8 mouse cellular contexts compared by ENCODE assay signal in the genomic region with DNA sequence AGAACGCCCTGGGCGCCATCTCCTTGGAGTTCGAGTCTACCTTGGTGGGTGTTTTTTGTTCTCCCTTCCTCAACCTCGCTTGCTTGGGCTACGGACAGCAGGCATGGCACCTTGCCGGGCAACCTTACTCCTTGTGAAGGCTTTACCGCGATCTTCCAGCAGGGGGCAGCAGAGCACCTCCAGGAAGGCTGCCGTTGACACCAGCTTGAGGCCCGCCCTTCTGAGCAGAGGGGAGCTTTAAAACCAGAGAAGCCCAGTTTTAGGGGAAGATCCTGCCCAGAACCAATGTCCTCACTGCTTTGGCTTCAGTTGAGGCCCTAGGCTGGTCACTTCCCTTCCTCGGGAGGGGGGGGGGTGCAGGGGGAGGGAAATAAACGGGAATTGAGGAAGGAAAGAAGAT. TPM values are rescaled to one million over a fixed set of nuclear protein-coding genes. Genes with fewer than 3 reads are reported as not detected.
A peak's percentile ranks its signal among the peaks of the same experiment; 100 is the strongest.
DNase-seq lines count a peak whose midpoint lies in the region; ATAC-seq lines count a peak whose summit lies in the region.

No protein-coding gene starts in this region.

- no peak overlapping the region for H3K27ac ChIP-seq in hindbrain, embryonic 16.5 days (ENCODE audit: low read depth, low read length)

- H3K27me3 ChIP-seq in hindbrain, embryonic 16.5 days (replicated peaks; ENCODE audit: control insufficient read depth, insufficient read depth, low read length): no peaks in the 10 kb centered on the region

- peak overlapping the region; percentile 21; the same call in 1 of the 2 replicates for H3K4me3 ChIP-seq in hindbrain, embryonic 16.5 days (ENCODE audit: low read length)

- ATAC-seq in hindbrain, embryonic 16.5 days: peak; percentile 85
- peak; percentile 98 for ATAC-seq in megakaryocyte progenitor cell, adult 5-6 weeks (replicated peaks; ENCODE audit: poor library complexity)

- no peaks in the 10 kb centered on the region for H3K36me3 ChIP-seq in hindbrain, embryonic 16.5 days (ENCODE audit: control insufficient read depth, insufficient read depth, low read length)

- H3K9ac ChIP-seq in hindbrain, embryonic 16.5 days (ENCODE audit: low read depth, low read length): peak overlapping the region; percentile 48; the same call in 1 of the 2 replicates

- 0% methylated on average over 12 of the region's 12 CpGs for WGBS in hindbrain, embryonic 16.5 days

- H3K9me3 ChIP-seq in hindbrain, embryonic 16.5 days (ENCODE audit: control insufficient read depth, low read length): no peaks in the 10 kb centered on the region

- H3K4me1 ChIP-seq in hindbrain, embryonic 16.5 days (ENCODE audit: control insufficient read depth, insufficient read depth, low read depth, low read length): peaks cover 2% of the 10 kb centered on the region

- peak; percentile 93 for DNase-seq in ZHBTc4 (ENCODE audit: low read depth, low spot score)
- peak; percentile 96 to 99 for DNase-seq in cerebellum, postnatal 36 days
- peak; percentile 91 for DNase-seq in gastrocnemius, adult 18-20 months (ENCODE audit: low spot score)
- peak; percentile 91 to 98 for DNase-seq in left cerebral cortex, adult 18-20 months (ENCODE audit: low spot score in 2 of 2)
- peak; percentile 89 to 93 for DNase-seq in right cerebral cortex, postnatal 10 days (ENCODE audit: low spot score in 2 of 2)
- DNase-seq in urinary bladder, postnatal 25 days (ENCODE audit: low spot score): peak; percentile 97

- peak overlapping the region; percentile 57 for H3K4me2 ChIP-seq in hindbrain, embryonic 16.5 days (ENCODE audit: low read length)

RNA-seq across cellular contexts. Expression of gene Dnaic2, which starts 17.9 kb away (rescaled TPM):
- total RNA-seq in gastrocnemius, adult 18-20 months (2021): under 1 TPM; 0.07 to 0.12 TPM
- 2.5 and 3.0 TPM in 2 replicates for polyA plus RNA-seq in hindbrain, embryonic 16.5 days (2015; fragmentation: Nextera tagmentation; extraction: Ambion mirVana)
- 1 to 10 TPM; 1.2 to 1.4 TPM for total RNA-seq in left cerebral cortex, adult 18-20 months (2021)
- not detected in 2 replicates for total RNA-seq in megakaryocyte progenitor cell, adult 5-6 weeks (2015)
- total RNA-seq in megakaryocyte progenitor cell, adult 5-6 weeks (2017): not detected in 2 replicates

RNA-seq across cellular contexts. Expression of gene Kif19a, which starts 20.1 kb away (rescaled TPM):
- 1 to 10 TPM in 1 of 2 experiments, under 1 TPM in 1; 0.57 to 1.1 TPM for total RNA-seq in gastrocnemius, adult 18-20 months (2021)
- 0.55 and 0.69 TPM in 2 replicates for polyA plus RNA-seq in hindbrain, embryonic 16.5 days (2015; fragmentation: Nextera tagmentation; extraction: Ambion mirVana)
- total RNA-seq in left cerebral cortex, adult 18-20 months (2021): 1 to 10 TPM; 1.7 to 2.6 TPM
- total RNA-seq in megakaryocyte progenitor cell, adult 5-6 weeks (2015): not detected in 2 replicates
- total RNA-seq in megakaryocyte progenitor cell, adult 5-6 weeks (2017): not detected in 2 replicates

RNA-seq across cellular contexts. Expression of gene Btbd17, which starts 50.6 kb away (rescaled TPM):
- total RNA-seq in gastrocnemius, adult 18-20 months (2021): not detected
- 22.4 and 24.2 TPM in 2 replicates for polyA plus RNA-seq in hindbrain, embryonic 16.5 days (2015; fragmentation: Nextera tagmentation; extraction: Ambion mirVana)
- 10 to 100 TPM; 26.3 to 31.6 TPM for total RNA-seq in left cerebral cortex, adult 18-20 months (2021)
- not detected in 2 replicates for total RNA-seq in megakaryocyte progenitor cell, adult 5-6 weeks (2015)
- not detected in 2 replicates for total RNA-seq in megakaryocyte progenitor cell, adult 5-6 weeks (2017)

RNA-seq across cellular contexts. Expression of gene Gpr142, which starts 53.6 kb away (rescaled TPM):
- total RNA-seq in gastrocnemius, adult 18-20 months (2021): not detected
- polyA plus RNA-seq in hindbrain, embryonic 16.5 days (2015; fragmentation: Nextera tagmentation; extraction: Ambion mirVana): not detected in 2 replicates
- total RNA-seq in left cerebral cortex, adult 18-20 months (2021): not detected
- total RNA-seq in megakaryocyte progenitor cell, adult 5-6 weeks (2015): not detected in 2 replicates
- total RNA-seq in megakaryocyte progenitor cell, adult 5-6 weeks (2017): not detected in 2 replicates

Comparison
In these comparisons a context has a peak if more than half of its experiments do, and no peak if none do; other contexts are left out.
1. RNA of gene Btbd17, which starts 50.6 kb away (total RNA-seq): 26.3 to 31.6 TPM in left cerebral cortex, adult 18-20 months; not detected in gastrocnemius, adult 18-20 months and not detected in megakaryocyte progenitor cell, adult 5-6 weeks; every median in the first group is over 10 times any median in the second.
2. Peak in every context shown above with its lines, with median percentiles within 50 percentile points of each other: DNase-seq.